Mouse (Mus musculus): Measurements from ENCODE around the gene Hhat. TPM values are rescaled to one million over a fixed set of nuclear protein-coding genes. Genes with fewer than 3 reads are reported as not detected.

Gene Hhat
- total RNA-seq, 2 experiments from 2014 or later: 6.8 to 7.3 TPM

- DNase-seq: no peak
Observed at GRCm38 (mm10) chr1:192785046-192785961, 14.3 kb upstream of the Hhat start.

GRCm38 (mm10) chr1:192784374-192784773 lies 13.4 kb upstream of the Hhat start:
- peak; percentile 64 for DNase-seq

- DNase-seq: no peak
Observed at GRCm38 (mm10) chr1:192781256-192781655, 10.2 kb upstream of the Hhat start.

- no peak for DNase-seq
Observed at GRCm38 (mm10) chr1:192778869-192779514, 8.0 kb upstream of the Hhat start.

GRCm38 (mm10) chr1:192778206-192778605 lies 7.2 kb upstream of the Hhat start:
- no peak for DNase-seq

- no peak for DNase-seq
Observed at GRCm38 (mm10) chr1:192770130-192770494, 911 bp downstream of the Hhat start.

- no peak for DNase-seq
Observed at GRCm38 (mm10) chr1:192765531-192765930, 5.5 kb downstream of the Hhat start.

- no peak for DNase-seq
Observed at GRCm38 (mm10) chr1:192764547-192764946, 6.5 kb downstream of the Hhat start.

GRCm38 (mm10) chr1:192762946-192763933 lies 7.8 kb downstream of the Hhat start:
- no peak for DNase-seq

- no peak for DNase-seq
Observed at GRCm38 (mm10) chr1:192756674-192757073, 14.3 kb downstream of the Hhat start.

- no peak for DNase-seq
Observed at GRCm38 (mm10) chr1:192755685-192756606, 15.1 kb downstream of the Hhat start.

GRCm38 (mm10) chr1:192755246-192755645 lies 15.8 kb downstream of the Hhat start:
- no peak for DNase-seq

GRCm38 (mm10) chr1:192754268-192754667 lies 16.8 kb downstream of the Hhat start:
- no peak for DNase-seq

GRCm38 (mm10) chr1:192752659-192753601 lies 18.1 kb downstream of the Hhat start:
- DNase-seq: peak; percentile 79

GRCm38 (mm10) chr1:192750042-192750437 lies 21.0 kb downstream of the Hhat start:
- DNase-seq: no peak

- no peak for DNase-seq
Observed at GRCm38 (mm10) chr1:192749270-192750041, 21.6 kb downstream of the Hhat start.

- DNase-seq: no peak
Observed at GRCm38 (mm10) chr1:192746201-192746600, 24.8 kb downstream of the Hhat start.

GRCm38 (mm10) chr1:192745240-192746101 lies 25.6 kb downstream of the Hhat start:
- DNase-seq: peak; percentile 76
